Mouse (Mus musculus): Measurements from ENCODE around the gene Meis2.
A peak's percentile ranks its signal among the peaks of the same experiment; 100 is the strongest.

Gene Meis2

GRCm38 (mm10) chr2:115993877-115994276 is 71.8 kb downstream of the Meis2 start:
- no peak for DNase-seq

GRCm38 (mm10) chr2:115989249-115989648 is 76.4 kb downstream of the Meis2 start:
- no peak for DNase-seq

GRCm38 (mm10) chr2:115988448-115988847 is 77.2 kb downstream of the Meis2 start:
- no peak for DNase-seq

- DNase-seq: no peak
These were observed 80.7 kb downstream of the Meis2 start for GRCm38 (mm10) chr2:115984952-115985351.

- DNase-seq: no peak
These were observed 81.2 kb downstream of the Meis2 start for GRCm38 (mm10) chr2:115984487-115984886.

GRCm38 (mm10) chr2:115980490-115980889 is 85.1 kb downstream of the Meis2 start:
- no peak for DNase-seq

- DNase-seq: no peak
These were observed 85.8 kb downstream of the Meis2 start for GRCm38 (mm10) chr2:115979683-115980476.

GRCm38 (mm10) chr2:115978666-115979065 is 87.0 kb downstream of the Meis2 start:
- DNase-seq: no peak

GRCm38 (mm10) chr2:115971296-115971805 is 94.3 kb downstream of the Meis2 start:
- DNase-seq: no peak

GRCm38 (mm10) chr2:115970091-115970820 is 95.4 kb downstream of the Meis2 start:
- DNase-seq: peak in 1 of 2 experiments; percentile 2

- no peak for DNase-seq
These were observed 96.4 kb downstream of the Meis2 start for GRCm38 (mm10) chr2:115969201-115969600.

- DNase-seq: peak in 1 of 2 experiments; percentile 8
These were observed 100.7 kb downstream of the Meis2 start for GRCm38 (mm10) chr2:115964911-115965310.

- no peak for DNase-seq
These were observed 102.3 kb downstream of the Meis2 start for GRCm38 (mm10) chr2:115963293-115963835.

GRCm38 (mm10) chr2:115962728-115963127 is 102.9 kb downstream of the Meis2 start:
- DNase-seq: no peak

- no peak for DNase-seq
These were observed 103.5 kb downstream of the Meis2 start for GRCm38 (mm10) chr2:115962113-115962512.

- DNase-seq: no peak
These were observed 105.0 kb downstream of the Meis2 start for GRCm38 (mm10) chr2:115960615-115961014.

GRCm38 (mm10) chr2:115956786-115957185 is 108.9 kb downstream of the Meis2 start:
- DNase-seq: no peak

GRCm38 (mm10) chr2:115950645-115951044 is 115.0 kb downstream of the Meis2 start:
- DNase-seq: no peak

GRCm38 (mm10) chr2:115948630-115949426 is 116.8 kb downstream of the Meis2 start:
- no peak for DNase-seq

GRCm38 (mm10) chr2:115947714-115948226 is 117.9 kb downstream of the Meis2 start:
- no peak for DNase-seq

GRCm38 (mm10) chr2:115943044-115943443 is 122.6 kb downstream of the Meis2 start:
- DNase-seq: no peak

GRCm38 (mm10) chr2:115939849-115940248 is 125.8 kb downstream of the Meis2 start:
- no peak for DNase-seq

Measured in cerebellum, postnatal 10 days (tissue).